Mouse (Mus musculus) B cell, adult 2 months (primary cell): Measurements from ENCODE around the gene Scgb2b11.
"Not testable (repeated sequence)": the region's sequence is repeated elsewhere in the genome, so short reads cannot be mapped to it uniquely, and the experiment has no call there.

Experiments
- DNase-seq, 2 experiments: peaks; one replicate each; pipeline ENCODE4 v3.0.0; 2022

Gene Scgb2b11

DNA sequence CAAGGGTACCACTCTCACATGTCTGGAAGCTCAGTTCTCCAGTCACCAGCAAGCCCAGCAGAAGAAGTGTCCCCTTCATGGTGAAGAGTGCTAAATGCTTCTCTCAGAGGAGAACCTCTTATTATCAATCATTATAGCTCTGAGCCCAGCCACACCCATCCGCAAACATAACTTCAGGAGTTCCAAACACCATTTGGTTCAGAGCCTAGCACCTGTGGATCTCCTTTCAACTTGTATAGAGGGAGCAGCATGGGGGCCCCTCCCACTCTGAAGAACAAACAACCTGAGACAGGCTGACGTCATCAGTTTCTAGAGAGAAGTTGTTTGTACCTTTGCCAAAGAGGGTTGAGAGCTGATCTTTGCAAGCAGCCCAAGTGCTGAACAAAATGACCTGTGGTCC is at the start of gene Scgb2b11:
Gene Scgb2b11, minus strand, starts transcription at position 101 of the 400 bp plus-strand sequence.
- not testable (repeated sequence) for DNase-seq

DNA sequence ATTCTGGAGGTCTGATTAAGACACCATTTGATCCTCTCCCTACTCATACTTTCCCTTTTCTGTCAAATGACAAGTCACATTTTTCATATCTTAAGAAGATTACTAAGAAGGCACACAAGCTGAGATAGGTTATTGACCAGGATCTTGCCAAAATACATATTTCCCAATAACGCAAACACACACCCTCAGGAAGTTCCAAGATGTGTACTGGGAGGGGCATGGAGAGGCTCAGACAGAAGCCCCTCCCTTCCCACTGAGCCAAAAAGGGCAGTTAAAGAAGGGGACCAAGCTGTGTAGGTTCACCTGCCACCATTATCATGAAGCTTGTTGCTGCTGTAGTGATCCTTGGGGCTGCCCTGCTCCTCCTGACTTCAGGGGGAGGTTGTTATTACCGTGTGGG is 11.6 kb upstream of the Scgb2b11 start, which contains the start of gene Scgb1b11:
Gene Scgb1b11, plus strand, starts transcription at position 301 of the 400 bp plus-strand sequence.
- DNase-seq, result not testable (repeated sequence)
